Mouse (Mus musculus) forebrain, embryonic 10.5 days (tissue): Measurements from ENCODE around the gene Pdcd1lg2. TPM values are rescaled to one million over a fixed set of nuclear protein-coding genes. Genes with fewer than 3 reads are reported as not detected.

ENCODE experiments used
- DNase-seq: peaks from one replicate; pipeline ENCODE4 v3.0.0-alpha.2; 2017; ENCODE audit warnings: low spot score; ENCODE audit errors: extremely low spot score
- H3K27ac ChIP-seq: fragments of 300-500 bp; sonication (generic); 2 replicates; pipeline ENCODE4 v1.5.1; 2016; ENCODE audit warnings: mild to moderate bottlenecking
- H3K27me3 ChIP-seq: fragments of 300-500 bp; sonication (generic); 2 replicates; pipeline ENCODE4 v1.6.1; 2016; ENCODE audit warnings: mild to moderate bottlenecking; ENCODE audit not compliant: poor library complexity, severe bottlenecking
- H3K36me3 ChIP-seq: fragments of 300-500 bp; sonication (generic); replicated peaks from 2 replicates; pipeline ENCODE4 v1.6.1; 2016; ENCODE audit warnings: mild to moderate bottlenecking, moderate library complexity
- H3K4me1 ChIP-seq: fragments of 300-500 bp; sonication (generic); 2 replicates; pipeline ENCODE4 v1.6.1; 2016
- H3K4me3 ChIP-seq: fragments of 300-500 bp; sonication (generic); 2 replicates; pipeline ENCODE4 v1.5.1; 2016; ENCODE audit warnings: mild to moderate bottlenecking, moderate library complexity
- H3K9me3 ChIP-seq: fragments of 300-500 bp; sonication (generic); 2 replicates; pipeline ENCODE4 v1.6.1; 2016; ENCODE audit warnings: mild to moderate bottlenecking, moderate library complexity
- WGBS: fragments of 180-500 bp; shearing (Covaris S2); methylation state at CpG from one replicate; pipeline ENCODE4 v1.1.7; 2016; 5-methylcytosine and 5-hydroxymethylcytosine counted together
- polyA plus RNA-seq: library from polyadenylated mRNA; unstranded; fragments of >200 nt; fragmentation: Nextera tagmentation; extraction: Ambion mirVana; gene quantifications from 2 replicates; pipeline ENCODE4 v1.2.1, GENCODE M21; 2016

The Pdcd1lg2 gene
- polyA plus RNA-seq, 1 experiment from 2014 or later: not detected

DNA sequence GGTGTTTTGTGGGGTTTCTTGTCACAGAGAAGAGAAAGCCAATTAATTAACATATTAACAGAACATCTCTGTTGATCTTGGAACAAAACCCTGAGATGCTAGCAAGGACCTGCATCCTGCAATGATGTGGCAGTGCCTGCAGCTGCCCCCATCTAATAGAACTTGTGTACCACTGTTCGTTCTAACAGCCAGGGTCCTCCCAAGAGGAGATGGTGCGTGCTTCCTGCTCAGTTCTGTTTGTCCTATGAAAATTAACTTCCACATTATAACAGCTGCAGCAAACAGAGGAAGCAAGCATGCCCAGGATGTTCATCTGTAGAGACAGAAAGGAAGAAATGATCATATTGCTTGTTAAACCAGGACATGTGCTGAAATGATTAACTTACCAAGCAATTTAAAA, 73.8 kb downstream of the Pdcd1lg2 start:
- H3K27me3 ChIP-seq: no peaks in the 10 kb centered on the region
- H3K9me3 ChIP-seq: no peaks in the 10 kb centered on the region
- H3K4me3 ChIP-seq: no peak overlapping the region
- no peaks in the 10 kb centered on the region for H3K36me3 ChIP-seq
- no peak for DNase-seq
- no peak overlapping the region for H3K27ac ChIP-seq
- WGBS: 78% methylated on average over 2 of the region's 2 CpGs
- 0 out of 2 replicates have a peak, but pooled peaks cover 4% of the 10 kb centered on the region for H3K4me1 ChIP-seq

DNA sequence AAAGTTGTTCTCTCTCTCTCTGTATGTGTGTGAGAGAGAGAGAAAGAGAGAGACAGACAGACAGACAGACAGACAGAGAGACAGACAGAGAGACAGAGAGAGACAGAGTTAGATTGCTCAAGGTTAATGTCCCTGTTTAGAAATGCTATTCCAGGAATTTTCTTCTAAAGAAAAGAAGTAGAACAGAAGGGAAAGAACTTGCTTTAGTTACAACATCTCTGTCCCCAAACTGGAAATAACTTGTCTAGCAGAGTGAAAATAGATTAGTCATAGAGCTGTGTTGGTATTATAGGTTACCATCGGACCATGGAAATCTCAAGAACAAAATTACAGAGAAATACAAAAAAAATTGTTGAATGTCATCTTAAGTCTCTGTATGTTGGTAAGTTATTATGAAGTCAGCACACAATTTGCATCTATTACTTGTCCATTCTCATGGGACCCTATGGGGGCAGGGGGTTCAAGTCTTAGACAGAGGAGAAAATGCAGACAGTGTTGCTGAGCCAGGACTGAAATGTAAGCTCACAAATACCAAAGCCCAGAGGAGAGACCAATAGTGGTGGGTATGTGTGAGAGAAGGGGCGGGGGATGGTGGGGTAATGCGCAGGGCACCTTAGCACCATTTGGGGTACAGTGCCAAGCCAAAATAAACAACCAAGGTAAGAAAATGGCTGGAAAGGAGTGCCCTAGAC, 74.7 kb downstream of the Pdcd1lg2 start:
- DNase-seq: no peak
- no peak overlapping the region for H3K4me3 ChIP-seq
- WGBS: 89% methylated on average over 3 of the region's 3 CpGs
- H3K27ac ChIP-seq: no peak overlapping the region
- H3K4me1 ChIP-seq: 0 out of 2 replicates have a peak, but pooled peaks cover 4% of the 10 kb centered on the region
- H3K36me3 ChIP-seq: no peaks in the 10 kb centered on the region
- no peaks in the 10 kb centered on the region for H3K9me3 ChIP-seq
- no peaks in the 10 kb centered on the region for H3K27me3 ChIP-seq

DNA sequence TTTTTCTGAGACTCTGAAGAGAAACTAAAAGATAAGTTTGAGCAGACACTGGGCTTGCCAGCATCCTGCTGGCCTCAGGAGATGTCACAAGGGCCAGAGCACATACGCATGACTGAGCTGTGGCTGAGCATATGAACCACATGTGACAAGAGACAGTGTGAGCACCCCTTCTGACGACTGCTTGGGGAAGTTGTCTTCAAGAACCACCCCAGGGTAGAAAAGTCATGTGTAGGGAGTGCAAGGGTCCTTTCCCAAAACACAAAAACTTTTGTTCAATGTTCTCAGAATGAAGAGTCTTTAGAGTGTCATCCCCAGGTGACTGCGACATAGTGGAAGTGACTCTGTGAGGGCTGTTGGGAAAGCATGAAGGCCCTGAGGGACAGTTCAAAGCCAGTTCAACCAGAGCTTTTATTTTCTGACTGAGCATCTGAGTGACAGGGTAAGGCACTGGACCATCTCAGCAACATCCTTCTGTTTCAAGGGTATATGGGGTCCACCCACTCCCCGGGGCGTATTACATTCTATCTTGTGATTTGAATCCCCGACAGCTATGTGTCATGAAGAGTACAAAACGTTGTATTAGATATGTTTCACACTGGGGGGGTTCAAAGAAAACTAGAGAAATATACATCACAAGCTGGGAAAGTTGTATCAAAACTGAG, 76.0 kb downstream of the Pdcd1lg2 start:
- H3K36me3 ChIP-seq: no peaks in the 10 kb centered on the region
- no peaks in the 10 kb centered on the region for H3K9me3 ChIP-seq
- DNase-seq: no peak
- WGBS: 84% methylated on average over 7 of the region's 7 CpGs
- H3K27ac ChIP-seq: no peak overlapping the region
- no peak overlapping the region for H3K4me3 ChIP-seq
- H3K4me1 ChIP-seq: 0 out of 2 replicates have a peak, but pooled peaks cover 4% of the 10 kb centered on the region
- no peaks in the 10 kb centered on the region for H3K27me3 ChIP-seq

DNA sequence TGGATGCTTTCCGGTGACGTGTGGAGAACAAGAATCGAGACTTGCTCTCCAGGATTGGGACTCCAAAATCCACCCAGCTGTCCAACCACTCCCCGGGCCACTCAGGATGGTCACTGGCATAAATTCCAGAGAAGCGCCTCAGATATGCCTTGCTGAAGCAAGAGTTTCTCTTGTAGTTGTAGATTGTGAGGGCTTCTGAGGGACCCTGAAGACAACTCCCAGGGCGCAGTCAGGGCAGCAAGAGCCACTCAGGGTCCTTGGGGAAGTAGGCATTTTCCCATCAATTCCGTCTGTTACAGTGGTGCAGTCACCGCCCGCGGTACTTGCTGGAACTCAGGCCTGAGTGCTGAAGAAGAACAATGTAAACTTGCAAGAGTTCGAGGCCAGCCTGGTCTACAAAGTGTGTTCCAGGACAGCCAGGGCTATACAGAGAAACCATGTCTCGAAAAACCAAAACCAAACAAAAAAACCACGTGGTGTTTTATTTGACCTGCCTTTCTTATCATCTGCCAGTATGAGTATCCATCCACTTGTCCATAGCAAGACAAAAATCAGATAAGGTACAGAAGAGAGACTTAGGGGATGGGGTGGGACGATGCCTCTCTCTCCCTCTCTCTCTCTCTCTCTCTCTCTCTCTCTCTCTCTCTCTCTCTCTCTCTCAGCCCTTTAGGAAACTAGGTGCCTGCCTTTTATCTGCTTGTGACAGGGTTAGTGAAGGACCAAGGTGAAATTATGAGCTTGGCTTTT, 76.8 kb downstream of the Pdcd1lg2 start:
- 0 out of 2 replicates have a peak, but pooled peaks cover under 1% of the 10 kb centered on the region for H3K4me1 ChIP-seq
- DNase-seq: no peak
- H3K36me3 ChIP-seq: no peaks in the 10 kb centered on the region
- no peaks in the 10 kb centered on the region for H3K9me3 ChIP-seq
- no peaks in the 10 kb centered on the region for H3K27me3 ChIP-seq
- no peak overlapping the region for H3K4me3 ChIP-seq
- H3K27ac ChIP-seq: no peak overlapping the region
- WGBS: 92% methylated on average over 14 of the region's 14 CpGs

DNA sequence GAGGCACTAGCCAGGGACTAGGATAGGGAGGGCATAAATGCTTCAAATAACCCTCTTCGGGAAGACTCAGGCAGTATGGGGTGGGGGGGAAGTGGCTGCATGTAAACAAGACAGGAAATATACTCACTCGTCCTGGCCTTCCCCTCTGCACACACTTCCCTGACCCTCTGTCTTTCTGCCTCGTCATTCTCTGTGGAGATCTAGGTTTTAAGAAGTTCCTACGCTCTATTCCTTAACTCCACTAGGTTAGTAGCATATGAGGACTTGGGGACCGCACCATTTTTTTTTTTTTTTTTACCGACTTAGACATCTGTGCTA, 77.3 kb downstream of the Pdcd1lg2 start:
- H3K36me3 ChIP-seq: no peaks in the 10 kb centered on the region
- 69% methylated on average over 6 of the region's 6 CpGs for WGBS
- no peaks in the 10 kb centered on the region for H3K27me3 ChIP-seq
- H3K9me3 ChIP-seq: no peaks in the 10 kb centered on the region
- no peak overlapping the region for H3K27ac ChIP-seq
- H3K4me3 ChIP-seq: no peak overlapping the region
- no peak for DNase-seq
- no peaks in the 10 kb centered on the region for H3K4me1 ChIP-seq

DNA sequence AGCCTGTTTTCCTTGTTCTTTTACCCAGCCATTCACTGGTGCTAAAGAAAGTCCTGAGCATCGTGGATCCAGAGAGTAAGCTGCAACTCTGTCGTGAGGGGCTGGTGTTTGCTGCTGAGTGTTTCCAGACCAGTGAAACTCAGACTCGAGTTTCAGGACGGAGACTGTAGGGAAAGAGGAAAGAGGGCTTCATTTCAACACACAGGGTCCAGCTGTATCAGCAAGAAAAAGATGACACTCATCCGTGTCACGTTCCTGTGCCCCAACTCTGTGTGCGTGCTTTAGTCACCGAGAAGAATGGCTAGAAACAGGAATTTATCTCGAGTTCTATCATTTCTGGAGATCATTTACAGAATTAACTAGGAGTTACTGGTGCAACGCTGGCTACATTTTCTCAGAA, 77.7 kb downstream of the Pdcd1lg2 start:
- H3K4me1 ChIP-seq: no peaks in the 10 kb centered on the region
- H3K36me3 ChIP-seq: no peaks in the 10 kb centered on the region
- H3K27ac ChIP-seq: no peak overlapping the region
- WGBS: 79% methylated on average over 10 of the region's 10 CpGs
- no peak overlapping the region for H3K4me3 ChIP-seq
- H3K9me3 ChIP-seq: no peaks in the 10 kb centered on the region
- H3K27me3 ChIP-seq: no peaks in the 10 kb centered on the region
- no peak for DNase-seq

DNA sequence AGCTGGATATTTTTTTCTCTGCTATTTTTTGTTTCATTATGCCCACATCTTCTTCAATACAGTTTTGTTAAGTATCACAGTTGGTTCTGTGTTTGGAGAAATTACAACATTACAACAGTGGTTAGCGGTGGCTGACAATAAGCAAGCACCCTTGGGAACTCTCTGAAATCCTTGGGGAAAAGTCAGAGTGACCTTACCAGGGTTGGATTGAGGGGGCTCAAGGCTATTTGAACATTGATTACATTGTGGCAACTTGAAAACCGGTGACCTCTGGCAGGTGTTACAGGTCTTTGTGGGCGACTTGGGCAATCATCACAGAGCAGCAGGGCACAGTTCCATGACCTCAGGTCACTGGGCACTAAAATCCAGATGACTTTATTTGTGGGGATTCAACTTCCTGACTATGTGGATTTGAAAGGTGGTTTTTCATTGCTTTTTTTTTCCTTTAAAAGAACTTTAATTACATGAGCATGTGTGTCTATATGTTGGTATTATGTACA, 79.1 kb downstream of the Pdcd1lg2 start:
- no peaks in the 10 kb centered on the region for H3K36me3 ChIP-seq
- no peak overlapping the region for H3K4me3 ChIP-seq
- no peaks in the 10 kb centered on the region for H3K9me3 ChIP-seq
- H3K27me3 ChIP-seq: no peaks in the 10 kb centered on the region
- no peak for DNase-seq
- no peaks in the 10 kb centered on the region for H3K4me1 ChIP-seq
- 84% methylated on average over 3 of the region's 3 CpGs for WGBS
- no peak overlapping the region for H3K27ac ChIP-seq

DNA sequence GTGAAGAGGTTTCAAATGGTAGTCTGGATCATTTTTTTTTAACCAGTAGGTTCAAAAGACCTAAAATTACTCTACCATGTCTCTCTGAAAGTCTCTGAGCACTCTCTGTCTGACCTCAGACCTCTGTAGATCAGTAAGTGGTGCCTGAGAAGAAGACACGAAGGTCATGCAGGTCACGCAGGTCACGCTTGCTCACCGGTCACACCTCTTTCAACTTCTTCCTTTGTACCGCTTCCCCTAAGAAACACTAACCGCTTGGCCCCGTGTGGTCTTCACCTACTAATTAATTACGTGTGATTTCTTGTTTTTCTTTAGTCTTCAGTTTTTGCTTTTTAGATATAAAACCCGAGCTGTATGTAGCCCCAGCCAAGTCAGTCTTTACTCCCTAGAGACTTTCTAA, 80.7 kb downstream of the Pdcd1lg2 start:
- DNase-seq: no peak
- Histone ChIP-seq H3K36me3 (no peaks in the 10 kb centered on the region), H3K27me3 (no peaks in the 10 kb centered on the region), H3K27ac (no peak overlapping the region), H3K9me3 (no peaks in the 10 kb centered on the region), H3K4me1 (no peaks in the 10 kb centered on the region), H3K4me3 (no peak overlapping the region)
- 82% methylated on average over 9 of the region's 9 CpGs for WGBS

DNA sequence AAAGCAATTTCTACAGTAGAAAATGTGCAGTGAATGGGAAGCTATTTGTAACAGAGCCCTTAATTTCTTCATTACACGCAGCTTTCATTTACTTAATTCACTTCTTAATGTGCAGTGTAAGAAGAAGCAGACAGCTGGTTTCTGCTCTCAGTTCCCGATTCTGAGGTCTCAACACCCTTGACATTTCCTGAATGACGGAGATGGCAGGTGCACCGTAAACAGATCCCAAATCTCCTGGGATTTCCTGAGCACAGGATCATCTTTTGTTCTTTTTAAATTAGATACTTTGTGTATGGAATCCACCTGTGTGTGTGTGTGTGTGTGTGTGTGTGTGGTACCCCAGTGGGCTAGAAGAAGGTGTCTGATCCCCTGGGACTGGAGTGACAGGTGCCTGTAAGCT, 83.7 kb downstream of the Pdcd1lg2 start:
- no peak for DNase-seq
- H3K36me3 ChIP-seq: no peaks in the 10 kb centered on the region
- H3K9me3 ChIP-seq: no peaks in the 10 kb centered on the region
- 89% methylated on average over 4 of the region's 4 CpGs for WGBS
- H3K4me3 ChIP-seq: no peak overlapping the region
- H3K27ac ChIP-seq: no peak overlapping the region
- no peaks in the 10 kb centered on the region for H3K4me1 ChIP-seq
- H3K27me3 ChIP-seq: no peaks in the 10 kb centered on the region

DNA sequence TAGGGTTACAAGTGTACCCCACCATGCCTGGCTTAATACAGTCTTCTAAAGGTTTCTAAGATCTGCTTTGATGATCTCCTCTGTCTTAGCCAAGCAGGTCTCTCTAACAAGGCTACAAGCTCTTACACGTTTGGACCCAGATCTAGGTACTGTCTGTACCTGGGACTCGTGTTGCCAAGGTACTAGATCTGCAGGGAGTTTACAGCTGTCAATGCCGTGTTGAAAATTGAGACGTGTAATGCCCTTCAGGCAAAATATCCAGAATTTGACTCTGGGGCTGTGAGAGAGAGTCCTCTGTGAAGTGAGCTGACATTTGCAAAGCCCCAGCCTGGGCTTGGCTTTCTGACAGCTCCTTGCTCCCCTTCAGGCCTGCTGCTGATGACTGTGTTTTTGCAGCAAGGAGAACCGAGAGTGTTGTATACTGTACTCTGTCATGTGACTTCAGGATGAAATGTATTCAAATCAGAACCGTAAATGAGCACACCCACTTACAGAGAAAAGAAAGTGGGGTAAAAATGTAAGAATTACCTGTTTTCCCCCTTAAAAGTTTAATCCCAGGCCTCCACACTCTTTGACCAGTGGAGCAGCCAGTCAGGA, 85.4 kb downstream of the Pdcd1lg2 start:
- Histone ChIP-seq H3K27me3 (no peaks in the 10 kb centered on the region), H3K4me1 (peaks cover 4% of the 10 kb centered on the region; the same call in 1 of the 2 replicates), H3K4me3 (no peak overlapping the region), H3K27ac (no peak overlapping the region), H3K36me3 (no peaks in the 10 kb centered on the region), H3K9me3 (no peaks in the 10 kb centered on the region)
- DNase-seq: no peak
- 82% methylated on average over 6 of the region's 6 CpGs for WGBS

DNA sequence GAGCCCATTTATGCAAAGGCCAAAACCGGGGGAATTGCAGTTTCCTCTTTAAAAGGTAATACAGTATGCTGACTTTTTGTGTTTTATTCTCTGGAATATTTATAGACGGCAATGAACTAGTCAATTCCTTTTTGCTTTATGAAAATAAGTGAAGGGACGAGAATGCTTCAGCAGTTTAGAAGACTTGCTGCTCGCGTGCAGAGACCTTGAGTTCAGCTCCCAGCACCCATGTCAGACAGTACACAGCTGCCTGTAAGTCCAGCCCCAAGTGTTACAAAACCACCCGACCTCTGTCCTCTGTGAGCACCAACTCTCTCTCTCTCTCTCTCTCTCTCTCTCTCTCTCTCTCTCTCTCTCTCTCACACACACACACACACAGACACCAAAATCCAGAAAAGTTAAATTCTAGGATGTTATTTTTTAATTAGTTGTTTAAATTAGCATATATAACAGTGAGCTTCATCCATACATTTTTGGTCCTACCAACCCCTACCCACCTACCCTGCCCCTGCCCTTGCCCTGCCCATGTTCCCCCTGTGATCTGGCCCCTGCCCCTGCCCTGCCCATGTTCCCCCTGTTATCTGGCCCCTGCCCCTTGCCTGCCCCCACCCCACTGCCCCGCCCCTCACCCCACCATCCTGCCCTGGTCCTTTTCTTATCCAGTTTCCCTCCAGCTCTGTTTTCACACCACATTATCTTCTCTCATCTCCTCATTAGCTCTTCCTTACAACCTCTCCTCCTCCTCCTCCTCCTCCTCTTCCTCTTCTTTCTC, 86.3 kb downstream of the Pdcd1lg2 start:
- Histone ChIP-seq H3K27ac (no peak overlapping the region), H3K36me3 (no peaks in the 10 kb centered on the region), H3K4me3 (no peak overlapping the region), H3K9me3 (no peaks in the 10 kb centered on the region), H3K27me3 (no peaks in the 10 kb centered on the region), H3K4me1 (peaks cover 5% of the 10 kb centered on the region; the same call in 1 of the 2 replicates)
- no peak for DNase-seq
- 81% methylated on average over 7 of the region's 7 CpGs for WGBS

DNA sequence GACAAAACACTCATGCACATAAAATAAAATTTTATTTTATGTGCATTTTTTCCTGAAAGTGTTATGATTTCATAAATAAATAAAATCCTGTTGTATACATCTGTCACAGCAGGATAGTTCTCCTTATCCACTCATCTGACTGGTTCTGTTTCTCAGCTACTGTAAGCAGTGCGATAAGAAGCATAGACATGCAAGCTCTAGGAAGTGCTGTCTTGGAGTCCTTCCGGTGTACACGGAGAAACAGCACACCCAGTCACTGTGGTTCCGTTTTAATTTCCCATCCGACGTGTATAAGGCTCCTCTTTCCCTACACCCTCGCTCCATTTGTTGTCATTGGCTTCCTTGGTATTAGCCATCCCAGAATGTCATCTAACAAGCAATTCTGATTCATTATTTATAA, 87.2 kb downstream of the Pdcd1lg2 start:
- DNase-seq: no peak
- Histone ChIP-seq H3K36me3 (no peaks in the 10 kb centered on the region), H3K27ac (no peak overlapping the region), H3K4me3 (no peak overlapping the region), H3K9me3 (no peaks in the 10 kb centered on the region), H3K27me3 (no peaks in the 10 kb centered on the region), H3K4me1 (peaks cover 5% of the 10 kb centered on the region; the same call in 1 of the 2 replicates)
- WGBS: 95% methylated on average over 7 of the region's 7 CpGs
